Mouse (Mus musculus) 3T3-L1 (cell line): ENCODE results near the gene Hps4.
A peak's percentile ranks its signal among the peaks of the same experiment; 100 is the strongest.

Experiments used
- DNase-seq: peaks from one replicate; pipeline ENCODE4 v3.0.0-alpha.2; 2015; ENCODE audit warnings: low read depth, low spot score

Gene Hps4

DNA sequence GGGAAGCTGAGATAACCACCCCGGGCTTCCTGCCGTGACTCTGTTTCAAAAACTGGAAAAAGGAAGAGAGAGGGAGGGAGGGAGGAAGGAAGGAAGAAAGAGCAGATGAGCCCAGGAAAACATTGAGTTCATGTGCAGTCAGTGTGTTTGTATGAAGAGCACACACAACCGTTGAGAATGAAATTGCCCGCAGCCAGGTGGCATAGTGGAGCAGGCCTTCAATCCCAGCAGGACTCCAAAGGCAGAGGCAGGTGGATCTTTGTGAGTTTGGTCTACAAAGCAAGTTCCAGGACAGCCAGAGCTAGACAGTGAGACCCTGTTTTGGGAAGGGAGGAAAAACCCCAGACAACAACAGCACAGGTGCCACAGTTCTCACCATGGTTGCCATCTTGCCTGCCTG, 24.5 kb downstream of the Hps4 start:
- peak; percentile 21 for DNase-seq

DNA sequence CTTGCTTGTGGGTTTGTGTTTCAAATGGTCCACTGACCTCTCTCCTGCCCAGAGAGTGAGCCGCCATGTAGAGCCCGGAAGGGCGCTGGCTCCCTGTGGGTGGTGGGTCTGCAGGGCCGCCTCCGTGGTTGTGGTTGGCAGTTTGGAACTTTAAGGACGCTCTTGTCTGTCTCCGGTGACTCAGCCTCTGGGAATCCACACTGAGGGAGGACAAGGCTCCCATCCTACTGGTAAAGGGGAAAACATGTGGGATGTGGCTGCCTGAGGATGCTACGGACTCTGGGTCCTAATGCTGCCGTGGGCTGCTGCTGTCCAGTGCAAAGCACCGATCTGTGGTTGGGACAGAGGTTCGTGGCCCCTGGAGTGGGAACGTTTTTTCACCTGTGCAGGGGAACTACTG, 25.0 kb downstream of the Hps4 start:
- DNase-seq, result peak; percentile 90

DNA sequence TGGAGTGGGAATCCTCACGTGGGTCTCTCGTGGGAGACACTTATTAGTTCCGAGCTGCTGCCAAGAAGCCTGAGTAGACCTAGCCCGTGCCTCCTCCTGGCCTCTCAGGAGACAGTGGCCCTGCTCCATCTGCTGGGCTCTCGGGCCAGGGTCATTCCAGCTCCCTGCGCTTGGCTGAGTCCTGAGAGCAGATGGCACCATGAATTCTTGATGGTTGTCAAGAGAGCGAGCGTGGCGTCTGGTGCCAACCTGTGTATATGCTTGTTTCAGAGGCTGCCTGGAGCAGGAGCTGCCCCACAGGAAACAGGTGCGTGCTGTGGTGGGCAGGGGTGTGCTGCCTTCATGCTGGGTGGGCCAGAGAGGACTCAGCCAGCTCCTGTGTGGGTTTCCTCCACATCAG, 25.8 kb downstream of the Hps4 start:
- DNase-seq, result no peak

DNA sequence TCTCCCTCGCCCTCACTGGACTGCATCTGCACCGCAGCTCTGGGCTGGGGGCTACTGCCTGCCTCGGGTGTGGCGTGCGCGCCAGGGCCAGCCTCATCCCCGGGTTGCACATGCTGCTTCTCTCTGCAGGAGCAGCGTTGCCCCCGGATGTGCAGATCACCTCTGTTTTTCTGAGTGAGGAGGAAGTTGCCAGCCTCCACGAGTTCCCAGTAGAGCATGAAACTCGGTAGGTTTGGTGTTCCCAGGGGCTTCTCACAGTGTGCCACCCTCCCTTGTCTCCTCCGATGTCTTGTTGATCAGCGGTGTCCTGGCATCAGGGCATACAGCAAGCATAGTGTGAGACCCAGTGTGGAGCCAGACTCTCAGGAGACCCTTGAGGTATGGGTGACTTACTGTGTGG, 26.4 kb downstream of the Hps4 start:
- no peak for DNase-seq

DNA sequence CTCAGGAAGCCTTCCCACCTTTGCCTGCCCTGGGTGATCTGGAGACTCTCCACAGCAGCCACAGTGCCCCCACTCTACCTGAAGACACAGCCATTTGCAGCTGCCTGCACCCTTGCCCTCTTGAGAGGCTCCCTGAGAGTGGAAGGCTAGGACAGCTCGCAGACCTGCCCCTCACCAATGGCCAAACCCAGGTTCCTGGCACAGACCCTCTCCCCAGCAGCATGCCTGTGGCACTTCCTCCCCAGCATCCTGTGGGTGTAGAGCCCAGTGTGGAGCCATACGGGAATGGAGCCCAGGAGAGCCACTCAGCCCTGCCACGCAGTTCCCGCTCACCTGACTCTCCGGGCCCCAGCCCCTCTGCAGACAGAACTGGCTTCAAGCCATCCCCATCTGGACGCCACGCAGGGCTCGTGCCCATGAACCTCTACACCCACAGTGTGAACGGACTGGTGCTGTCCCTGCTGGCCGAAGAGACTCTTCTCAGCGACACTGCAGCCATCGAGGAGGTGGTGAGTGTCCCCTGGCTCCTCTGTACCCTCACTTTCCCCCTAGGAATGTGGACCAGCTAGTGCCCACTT, 27.4 kb downstream of the Hps4 start:
- no peak for DNase-seq

DNA sequence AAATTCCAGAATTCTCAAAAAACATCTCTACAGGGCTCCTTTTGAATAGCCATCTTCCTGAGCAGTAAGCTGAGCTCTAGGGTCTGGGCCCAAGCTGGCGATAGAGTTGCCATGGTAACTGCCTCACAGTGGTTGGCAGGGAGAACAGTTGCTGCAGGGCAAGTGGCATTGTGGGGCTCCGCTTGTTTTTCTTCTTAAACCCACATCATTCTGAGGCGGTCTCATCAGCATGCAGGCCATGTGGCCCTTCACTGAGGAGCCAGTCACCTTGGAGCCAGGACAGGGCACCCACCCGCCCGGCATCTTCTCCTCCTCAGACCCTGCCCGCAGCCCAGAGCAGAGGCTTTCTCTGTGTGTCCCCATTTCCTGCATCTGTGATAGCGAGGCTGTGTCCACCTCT, 29.1 kb downstream of the Hps4 start:
- DNase-seq, result no peak

DNA sequence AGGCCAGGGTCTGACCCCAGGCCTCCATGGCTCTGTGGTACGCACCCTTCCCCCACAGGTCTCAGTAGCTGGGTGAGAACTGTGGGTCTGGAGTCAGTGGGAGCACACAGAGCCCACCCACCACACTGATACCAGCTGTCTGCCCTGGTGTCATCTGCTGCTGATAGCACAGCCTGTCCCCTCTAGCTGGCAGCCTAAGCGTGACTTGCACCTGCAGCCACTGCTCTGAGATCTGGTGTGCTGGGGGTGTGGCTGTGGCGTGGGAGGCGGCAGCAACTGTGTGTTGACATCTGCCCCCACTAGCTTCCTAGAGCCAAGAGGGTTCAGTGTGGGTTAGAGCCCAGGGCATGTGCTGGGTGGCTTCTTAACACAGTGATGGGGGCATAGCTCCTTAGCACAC, 33.2 kb downstream of the Hps4 start:
- DNase-seq, result no peak

DNA sequence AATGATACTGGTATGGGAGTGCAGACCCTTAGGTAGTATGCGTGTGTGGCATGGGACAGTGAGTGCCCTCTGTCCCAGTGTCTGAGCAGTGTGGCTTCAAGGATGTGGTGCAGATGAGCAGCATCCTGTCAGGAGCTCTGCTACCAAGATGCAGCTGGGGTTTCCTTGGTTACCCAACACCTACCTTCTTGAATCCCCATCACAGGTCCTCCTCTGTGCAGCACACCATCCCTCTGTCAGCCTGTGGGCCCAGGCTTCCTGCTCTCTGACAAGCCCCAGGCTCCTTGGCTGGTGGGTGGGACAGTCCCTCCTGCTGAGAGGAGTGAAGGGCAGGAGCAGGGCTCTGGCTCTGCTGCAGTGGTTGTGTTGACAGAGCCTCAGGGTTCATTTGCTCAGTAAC, 34.5 kb downstream of the Hps4 start:
- DNase-seq, result no peak

DNA sequence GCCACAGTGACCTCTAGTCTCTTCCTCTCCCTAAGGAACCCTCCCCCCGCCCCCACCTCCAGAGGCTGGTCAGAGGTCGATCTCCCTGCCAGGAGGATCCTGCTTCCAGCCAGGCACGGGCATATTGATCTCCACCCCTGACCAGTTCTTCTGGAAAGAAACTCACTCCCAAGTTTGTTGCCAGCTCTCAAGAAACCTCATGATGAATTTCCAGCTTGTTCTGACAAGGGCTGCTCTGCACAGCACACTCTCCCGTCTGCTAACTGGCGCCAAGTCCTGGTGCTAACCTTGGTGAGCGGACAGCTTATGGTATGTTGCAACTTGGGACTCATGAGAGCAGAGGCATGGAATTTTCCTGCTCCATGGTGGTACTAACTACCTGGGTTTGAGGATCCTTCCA, 35.8 kb downstream of the Hps4 start:
- DNase-seq, result peak; percentile 11

DNA sequence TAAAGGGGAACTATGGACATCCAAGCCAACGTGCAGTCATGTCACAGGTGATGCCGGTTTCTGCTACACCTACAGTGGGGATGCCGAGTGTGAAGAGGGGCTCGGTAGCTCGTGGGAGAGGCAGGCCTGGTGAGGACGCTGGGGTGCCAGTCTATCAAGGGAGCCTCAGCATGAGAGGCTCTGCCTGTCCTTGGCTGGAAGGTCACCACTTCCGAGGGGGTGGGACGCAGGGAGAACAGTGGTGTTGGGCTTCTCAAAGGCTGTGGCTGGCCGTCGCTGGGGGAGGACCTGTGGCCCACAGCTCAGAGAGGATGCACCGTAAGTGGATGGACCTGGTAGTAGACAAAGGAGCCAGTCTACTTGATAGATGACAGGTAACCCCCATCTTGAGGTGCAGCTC, 38.3 kb downstream of the Hps4 start:
- DNase-seq, result no peak

DNA sequence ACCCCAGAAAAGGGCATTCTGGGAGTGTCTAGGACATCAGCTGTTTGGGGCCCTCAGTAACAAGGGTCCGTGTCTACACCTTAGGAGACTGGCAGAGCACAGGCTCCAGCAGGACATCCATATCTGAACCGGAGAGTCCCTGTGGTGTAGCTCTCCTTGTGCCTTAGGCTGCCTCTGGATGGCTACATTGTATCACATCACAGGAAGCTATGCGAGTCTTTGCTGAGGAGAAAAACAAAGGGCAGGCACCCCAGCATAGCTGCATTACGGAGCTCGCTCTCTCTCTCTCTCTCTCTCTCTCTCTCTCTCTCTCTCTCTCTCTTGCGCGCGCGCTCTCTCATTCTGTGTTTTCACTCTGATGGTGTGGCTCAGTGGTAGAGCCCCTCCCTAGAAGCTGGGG, 39.2 kb downstream of the Hps4 start:
- no peak for DNase-seq

DNA sequence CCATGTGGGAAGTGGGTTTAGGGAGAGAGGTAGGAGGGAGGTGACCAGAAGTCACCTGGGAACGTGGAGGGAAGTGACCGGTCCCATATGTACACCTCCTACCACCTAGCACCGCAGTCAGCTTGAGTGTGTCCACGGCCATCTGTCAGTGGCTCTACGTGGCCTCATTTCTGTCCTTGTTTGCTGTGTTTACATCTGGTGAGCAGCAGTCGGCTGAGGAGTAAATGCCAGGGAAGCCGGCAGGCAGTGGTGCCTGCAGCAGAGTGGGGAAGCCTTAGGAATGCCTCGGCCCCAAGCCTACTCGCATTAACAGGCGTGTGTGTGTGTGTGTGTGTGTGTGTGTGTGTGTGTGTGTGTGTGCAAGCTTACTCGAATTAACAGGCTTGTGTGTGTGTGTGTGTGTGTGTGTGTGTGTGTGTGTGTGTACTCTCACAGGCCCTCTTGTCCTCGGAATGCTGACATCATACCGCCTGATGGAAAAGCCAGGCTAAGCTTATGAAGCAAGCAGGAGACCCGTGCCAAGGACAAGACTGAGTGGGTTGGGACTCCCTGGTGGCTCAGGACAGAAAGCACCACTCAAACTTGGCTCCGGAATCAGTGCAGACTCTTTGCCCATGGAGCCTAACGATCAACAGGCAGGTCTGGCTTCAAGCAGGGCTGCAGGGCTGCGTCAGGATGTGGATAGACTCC, 39.9 kb downstream of the Hps4 start:
- no peak for DNase-seq

DNA sequence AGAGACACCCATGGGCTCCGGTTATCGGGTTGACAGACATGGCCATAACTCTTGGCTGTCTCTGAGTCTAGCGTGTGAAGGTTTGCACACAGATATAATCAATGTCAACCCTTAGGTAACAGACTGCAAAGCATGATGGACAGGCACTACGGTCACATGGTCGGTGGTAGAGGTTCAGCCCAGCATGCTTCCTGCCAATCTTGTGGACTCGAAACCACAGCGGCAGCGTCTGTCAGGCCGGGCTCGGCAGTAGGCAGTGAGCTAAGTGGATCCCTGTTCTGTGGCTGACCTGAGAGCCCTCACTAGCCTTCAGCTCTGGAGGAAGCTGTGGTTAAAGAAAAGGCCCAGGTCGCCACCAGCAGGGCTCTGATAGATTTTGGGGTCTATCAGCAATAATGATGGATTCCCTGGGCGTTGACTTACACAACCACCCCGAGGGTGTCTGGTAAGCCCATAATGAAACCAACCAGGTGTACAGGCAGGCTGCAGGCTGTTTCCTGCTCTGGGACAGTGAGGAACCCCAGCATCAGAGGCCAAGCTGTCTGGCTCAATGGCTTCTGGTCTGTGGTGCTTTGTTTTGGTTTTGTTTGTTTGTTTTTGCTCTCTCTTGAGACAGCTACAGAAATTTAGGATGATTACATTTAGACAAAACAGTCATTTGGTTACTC, 42.1 kb downstream of the Hps4 start:
- no peak for DNase-seq

DNA sequence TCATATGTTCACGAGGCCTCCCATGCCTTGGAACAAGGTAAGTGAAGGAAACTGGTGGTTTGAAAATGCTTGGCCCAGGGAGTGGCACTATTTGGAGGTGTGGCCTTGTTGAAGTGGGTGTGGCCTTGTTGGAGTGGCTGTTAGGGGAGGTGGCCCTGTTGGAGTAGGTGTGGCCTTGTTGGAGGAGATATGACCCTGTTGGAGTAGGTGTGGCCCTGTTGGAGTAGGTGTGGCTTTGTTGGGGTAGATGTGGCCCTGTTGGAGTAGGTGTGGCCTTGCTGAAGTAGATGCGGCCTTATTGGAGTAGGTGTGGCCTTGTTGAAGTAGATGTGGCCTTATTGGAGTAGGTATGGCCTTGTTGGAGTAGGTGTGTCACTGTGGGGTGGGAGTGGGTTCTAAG, 43.1 kb downstream of the Hps4 start:
- DNase-seq, result no peak

DNA sequence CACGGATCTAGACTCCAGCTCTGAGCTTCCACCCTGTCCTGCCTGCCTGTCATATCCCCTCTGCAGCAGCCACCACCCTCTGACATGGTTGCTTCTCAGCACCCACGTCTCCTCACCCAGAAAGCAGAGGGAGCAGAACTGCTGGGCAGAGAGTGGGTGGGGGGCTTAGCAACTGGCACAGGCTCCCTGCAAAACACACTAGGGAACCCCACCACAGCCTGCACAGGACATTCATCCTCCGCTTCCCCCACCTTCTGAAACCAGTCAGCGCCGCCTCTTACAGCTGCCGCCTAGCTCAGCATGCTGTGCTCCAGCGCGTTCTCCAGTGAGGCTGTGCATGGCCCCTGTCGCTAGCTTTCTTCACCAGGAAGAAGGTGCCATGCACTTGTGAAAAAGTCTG, 46.5 kb downstream of the Hps4 start:
- DNase-seq, result no peak

DNA sequence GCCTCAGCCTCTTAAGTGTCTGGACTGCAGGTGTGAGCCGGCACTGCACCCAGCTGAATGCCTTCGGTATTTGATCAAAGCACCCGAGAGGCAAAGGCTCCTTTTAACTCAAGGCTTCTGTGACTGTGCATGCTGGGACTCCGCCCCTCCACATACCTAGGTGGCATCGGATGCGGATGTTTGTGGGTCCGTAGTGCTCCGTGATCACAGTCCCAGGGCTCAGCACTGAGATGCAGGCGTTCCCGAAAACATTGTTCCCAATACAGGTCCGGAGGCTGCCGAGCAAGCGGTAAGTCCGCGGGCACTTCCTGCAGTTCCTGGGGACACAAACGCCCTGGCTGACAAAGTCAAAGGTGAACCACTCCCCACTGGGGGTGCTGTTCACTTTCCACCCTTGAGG, 48.1 kb downstream of the Hps4 start:
- no peak for DNase-seq

DNA sequence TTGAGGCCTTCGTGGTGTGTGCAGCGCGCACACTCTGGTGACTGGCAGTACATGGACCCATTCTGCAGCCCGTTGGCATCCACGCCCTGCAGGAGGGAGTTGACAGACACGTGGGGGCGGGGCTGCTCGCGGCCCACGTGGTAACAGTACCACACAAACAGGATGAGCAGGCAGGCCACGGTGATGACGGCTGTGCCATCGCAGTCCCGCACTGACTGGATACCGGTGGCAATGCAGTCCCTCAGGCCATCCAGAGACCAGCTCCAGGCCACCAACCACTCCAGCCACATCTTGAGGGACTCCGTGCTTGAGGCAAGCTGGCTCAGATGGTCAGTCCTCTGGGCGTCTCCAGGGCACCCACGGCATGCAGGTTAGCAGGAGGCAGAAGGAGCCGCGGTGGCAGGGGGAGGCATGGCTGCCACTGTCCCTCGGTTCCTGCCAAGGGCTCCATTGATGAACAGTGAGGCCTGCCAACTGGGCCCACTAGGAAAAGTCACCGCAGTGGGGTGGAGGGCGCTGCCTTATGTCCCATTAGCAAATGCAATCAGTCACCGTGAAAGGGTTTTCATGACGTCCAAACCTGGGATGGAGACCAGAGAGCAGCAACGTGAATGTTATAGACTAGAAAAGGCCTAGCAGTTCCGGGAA, 48.9 kb downstream of the Hps4 start:
- no peak for DNase-seq

DNA sequence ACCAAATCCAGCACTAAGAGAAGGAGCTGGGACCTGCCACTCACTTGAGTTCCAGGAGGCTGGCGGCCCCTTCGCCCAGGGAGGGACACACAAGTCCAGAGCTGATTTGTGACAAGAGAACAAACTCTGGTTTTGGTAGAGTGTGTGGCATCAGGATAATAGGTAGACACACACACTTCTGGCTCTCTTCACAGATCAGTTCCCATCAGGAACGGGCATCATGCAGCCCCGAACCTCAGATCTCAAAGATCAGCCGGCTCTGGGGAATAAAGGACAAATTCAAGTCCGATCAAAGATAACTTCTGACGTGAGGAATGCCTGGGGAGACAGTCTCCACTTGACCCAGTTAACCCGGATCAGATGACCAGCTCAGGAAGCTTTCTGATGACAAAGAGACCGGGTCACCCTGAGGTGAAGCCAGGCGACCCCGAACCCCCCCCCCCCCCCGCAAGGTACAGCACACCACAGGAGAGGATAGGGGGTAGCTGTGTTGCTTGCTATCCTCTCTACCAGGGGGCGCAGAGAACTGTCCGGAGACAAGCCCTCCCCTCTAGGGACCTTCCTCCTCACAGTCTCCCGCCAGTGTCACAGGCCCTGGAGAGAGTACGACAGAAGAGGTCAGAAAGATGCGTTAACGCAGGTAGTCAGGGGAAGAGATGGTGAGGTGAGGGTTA, 51.0 kb downstream of the Hps4 start:
- no peak for DNase-seq

DNA sequence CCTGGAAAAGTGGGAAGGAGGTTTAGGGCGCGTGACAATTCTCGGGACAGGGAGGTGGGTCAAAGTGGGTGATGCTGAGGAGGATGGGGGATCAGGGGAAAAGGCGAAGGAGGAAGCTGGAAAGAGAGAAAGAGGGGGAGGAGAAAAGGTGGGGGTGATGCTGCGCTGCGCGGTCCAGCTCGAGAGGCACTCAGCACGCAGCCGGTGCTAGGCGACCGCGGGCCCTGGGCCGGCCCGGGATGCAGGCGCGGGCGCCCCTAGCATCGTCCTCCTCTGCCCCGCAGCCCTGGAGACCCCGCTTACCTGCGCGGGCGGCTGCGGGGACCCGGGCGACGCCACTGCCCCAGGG, 51.5 kb downstream of the Hps4 start:
- no peak for DNase-seq

DNA sequence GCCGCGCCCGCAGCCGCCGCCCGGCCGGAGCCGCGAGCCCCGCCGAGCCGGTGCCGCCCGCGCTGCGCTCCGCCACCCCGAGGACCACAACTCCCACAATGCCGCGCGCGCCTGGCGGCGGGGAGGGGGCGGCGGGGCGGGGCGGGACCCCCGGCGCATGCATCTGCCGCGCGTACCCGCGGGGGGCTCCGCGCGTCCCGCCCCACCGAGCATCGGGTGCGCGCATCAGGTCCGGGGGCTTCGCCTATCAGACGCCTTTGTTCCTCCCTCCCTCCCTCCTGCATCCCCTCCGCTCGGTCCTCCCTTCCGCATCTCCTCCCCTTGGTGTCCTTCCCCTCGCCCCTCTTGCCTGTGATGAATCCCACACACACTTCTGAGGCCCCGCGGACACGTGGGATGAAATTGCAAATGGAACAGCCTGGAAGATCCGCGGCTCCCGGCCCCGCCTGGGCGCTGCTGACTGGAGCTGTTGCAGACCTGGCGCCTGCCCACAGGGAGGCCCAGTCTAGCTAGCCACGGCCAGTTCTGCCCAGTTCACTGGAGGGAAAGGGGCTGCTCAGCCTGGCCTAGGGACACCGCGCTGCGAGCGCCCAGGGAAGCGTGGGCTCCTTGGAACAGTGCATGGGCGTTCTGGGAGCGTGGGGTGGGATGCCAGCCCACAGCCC, 52.0 kb downstream of the Hps4 start, which contains the start of gene Asphd2:
Gene Asphd2, minus strand, starts transcription at position 88 of the 665 bp plus-strand sequence.
- peak; percentile 47 for DNase-seq

DNA sequence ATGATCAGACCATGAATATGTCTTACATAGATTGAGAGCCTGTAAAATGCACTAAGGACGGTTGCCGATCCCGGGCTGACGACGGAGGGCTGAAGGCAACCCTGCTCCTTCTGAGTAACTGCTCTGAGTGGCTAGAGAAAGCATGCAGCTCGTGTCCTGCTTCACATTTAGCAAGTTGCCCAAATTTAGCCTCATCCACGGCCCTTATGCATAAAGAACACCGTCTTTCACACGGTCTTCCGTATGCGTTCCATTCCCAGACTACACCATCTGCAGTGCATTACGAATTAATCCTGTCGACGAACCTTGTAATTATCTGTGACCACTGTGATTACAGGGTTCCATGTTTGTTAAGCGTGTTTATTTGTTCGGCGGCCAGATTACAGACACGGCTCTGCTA, 53.2 kb downstream of the Hps4 start:
- no peak for DNase-seq

DNA sequence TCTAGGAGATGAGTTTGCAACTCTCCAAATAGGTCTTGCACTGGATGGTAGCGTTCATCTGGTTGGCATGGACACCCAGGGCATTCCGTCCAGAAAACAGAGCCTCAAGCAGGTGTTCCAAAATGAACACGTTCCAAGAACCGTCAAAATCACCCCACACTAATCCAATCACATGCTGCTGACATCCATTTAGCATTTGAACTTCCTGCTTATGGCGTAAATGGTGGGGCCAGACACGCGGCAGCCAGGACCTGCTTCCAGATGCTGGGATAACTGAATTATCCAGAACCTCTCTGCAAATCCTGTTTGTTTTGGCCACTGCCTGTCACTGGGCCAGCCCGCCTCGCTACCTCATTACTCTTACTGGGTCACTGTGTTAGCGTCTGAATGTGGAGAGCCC, 56.4 kb downstream of the Hps4 start:
- DNase-seq, result no peak
